Mouse (Mus musculus) A20 (cell line): Measurements from ENCODE around the gene Trim80.
"Not testable (repeated sequence)": the region's sequence is repeated elsewhere in the genome, so short reads cannot be mapped to it uniquely, and the experiment has no call there.

ENCODE experiments used
- DNase-seq: peaks from one replicate; pipeline ENCODE4 v3.0.0-alpha.2; 2011; ENCODE audit warnings: low read depth, low spot score

Gene Trim80

GRCm38 (mm10) chr11:115461846-115462242 lies 21.5 kb downstream of the Trim80 start:
- no peak for DNase-seq

- peak; percentile 53 for DNase-seq
These were observed 22.0 kb downstream of the Trim80 start, which contains the start of gene Slc16a5 for GRCm38 (mm10) chr11:115462243-115462891. Slc16a5 (plus strand) TSS chr11:115462474.

- DNase-seq = no peak
These were observed 23.1 kb downstream of the Trim80 start for GRCm38 (mm10) chr11:115463397-115463796.

- DNase-seq = no peak
These were observed 24.5 kb downstream of the Trim80 start for GRCm38 (mm10) chr11:115464851-115465250.

- no peak for DNase-seq
These were observed 26.9 kb downstream of the Trim80 start for GRCm38 (mm10) chr11:115467217-115467618.

GRCm38 (mm10) chr11:115472183-115472582 lies 31.8 kb downstream of the Trim80 start:
- DNase-seq = no peak

GRCm38 (mm10) chr11:115473626-115474275 lies 33.4 kb downstream of the Trim80 start:
- DNase-seq = peak; percentile 91

- peak; percentile 93 for DNase-seq
These were observed 34.8 kb downstream of the Trim80 start, which contains the start of gene Armc7 for GRCm38 (mm10) chr11:115475025-115475757. Armc7 (plus strand) TSS chr11:115475667.

- DNase-seq = no peak
These were observed 35.5 kb downstream of the Trim80 start for GRCm38 (mm10) chr11:115475758-115476237.

GRCm38 (mm10) chr11:115476630-115477029 lies 36.3 kb downstream of the Trim80 start:
- not testable (repeated sequence) for DNase-seq

- DNase-seq = not testable (repeated sequence)
These were observed 37.0 kb downstream of the Trim80 start for GRCm38 (mm10) chr11:115477388-115477787.

- no peak for DNase-seq
These were observed 38.1 kb downstream of the Trim80 start for GRCm38 (mm10) chr11:115478296-115478938.

- DNase-seq = no peak
These were observed 41.4 kb downstream of the Trim80 start for GRCm38 (mm10) chr11:115481553-115482259.

GRCm38 (mm10) chr11:115483278-115483677 lies 42.9 kb downstream of the Trim80 start:
- no peak for DNase-seq

GRCm38 (mm10) chr11:115483726-115484125 lies 43.4 kb downstream of the Trim80 start:
- DNase-seq = peak; percentile 73

- no peak for DNase-seq
These were observed 44.8 kb downstream of the Trim80 start for GRCm38 (mm10) chr11:115485155-115485554.

GRCm38 (mm10) chr11:115488551-115489104 lies 48.3 kb downstream of the Trim80 start:
- no peak for DNase-seq

GRCm38 (mm10) chr11:115490441-115491355 lies 50.4 kb downstream of the Trim80 start:
- DNase-seq = no peak

- peak; percentile 91 for DNase-seq
These were observed 51.2 kb downstream of the Trim80 start, which contains the start of gene Nt5c for GRCm38 (mm10) chr11:115491356-115492083. Nt5c (minus strand) TSS chr11:115491862.
